Mouse (Mus musculus) MN1 (cell line): ENCODE data around the gene Rsu1.

Experiments used
- DNase-seq: peaks from one replicate; pipeline ENCODE4 v3.0.0-alpha.2; 2016; ENCODE audit warnings: low spot score

The Rsu1 gene

DNA sequence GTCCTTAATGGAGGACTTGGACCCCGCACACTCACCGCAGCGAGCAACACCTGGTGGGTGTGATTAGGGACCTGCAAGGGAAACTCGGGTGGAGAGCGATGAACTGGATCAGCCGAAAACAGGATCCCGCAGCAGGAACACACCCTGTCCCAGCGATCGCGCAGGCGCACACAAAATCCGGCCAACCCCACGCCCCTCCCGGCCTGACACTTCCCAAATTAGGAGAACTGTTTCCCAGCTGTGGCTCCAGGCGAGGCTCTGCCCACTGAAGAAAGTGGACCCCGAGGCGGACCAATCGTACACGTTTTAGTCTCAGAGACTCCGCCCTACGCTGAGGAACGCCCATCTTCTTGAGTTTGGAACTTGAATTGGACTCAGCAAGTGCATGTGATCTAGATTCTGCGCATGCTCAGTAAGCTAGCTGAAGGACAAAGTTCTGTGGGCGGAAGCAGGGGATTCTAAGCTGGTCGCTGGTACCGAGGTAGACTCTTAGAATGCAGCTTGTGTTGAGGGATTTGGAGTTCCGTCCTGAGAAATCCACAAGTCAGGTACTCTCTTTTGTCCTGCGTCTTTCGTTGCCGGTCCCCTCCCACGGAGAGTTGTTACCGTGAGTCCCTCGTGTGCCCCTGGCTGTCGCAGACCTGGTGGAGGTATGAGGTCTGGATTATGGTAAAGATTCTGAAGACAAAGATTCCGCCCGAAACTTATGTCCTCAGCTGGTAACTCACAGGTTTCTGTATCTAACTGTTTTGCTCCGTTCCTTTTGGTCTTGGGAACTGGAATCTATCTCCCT lies at the start of gene Rsu1:
Gene Rsu1 (minus strand): TSS at position 251 of the 793 bp plus-strand sequence.
- peak; percentile 99 for DNase-seq

DNA sequence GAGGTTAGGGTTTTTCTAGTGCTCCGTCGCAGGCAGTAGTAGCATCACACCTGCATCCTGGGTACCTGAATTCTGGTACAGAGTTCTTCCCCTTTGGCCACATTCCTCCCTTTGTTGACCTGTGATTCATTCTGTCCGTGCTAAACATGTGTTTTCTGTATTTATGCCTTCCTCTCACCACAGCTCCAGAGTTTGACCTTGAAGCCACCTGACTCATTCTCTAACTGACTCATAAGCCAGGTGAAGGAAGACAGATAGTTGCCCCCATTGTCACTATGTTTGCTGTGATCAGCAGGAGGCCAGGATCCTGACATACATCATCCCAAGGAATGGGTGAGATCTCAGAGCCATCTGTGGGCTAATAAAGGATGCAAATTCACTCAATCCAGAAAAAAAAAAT lies 32.2 kb upstream of the Rsu1 start:
- DNase-seq: no peak

DNA sequence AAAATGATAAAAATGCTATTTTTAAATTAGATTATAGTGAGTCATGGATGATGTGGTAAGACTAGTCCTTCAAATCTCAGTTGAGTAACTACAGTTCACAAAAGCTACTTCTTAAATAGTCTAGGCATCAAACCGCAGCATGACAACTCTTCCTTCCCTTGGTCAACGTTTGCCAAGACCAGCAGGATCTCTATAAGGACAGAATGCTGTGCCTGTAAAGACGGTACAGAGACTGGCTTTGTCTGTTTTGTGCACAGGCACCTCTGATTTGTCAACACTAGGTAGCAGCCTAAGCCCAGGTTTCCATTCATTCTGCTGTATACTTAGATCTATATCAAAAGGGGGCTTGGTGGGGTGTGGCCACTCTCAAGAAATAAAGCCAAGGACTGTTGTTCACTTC lies 27.8 kb upstream of the Rsu1 start:
- peak; percentile 35 for DNase-seq

DNA sequence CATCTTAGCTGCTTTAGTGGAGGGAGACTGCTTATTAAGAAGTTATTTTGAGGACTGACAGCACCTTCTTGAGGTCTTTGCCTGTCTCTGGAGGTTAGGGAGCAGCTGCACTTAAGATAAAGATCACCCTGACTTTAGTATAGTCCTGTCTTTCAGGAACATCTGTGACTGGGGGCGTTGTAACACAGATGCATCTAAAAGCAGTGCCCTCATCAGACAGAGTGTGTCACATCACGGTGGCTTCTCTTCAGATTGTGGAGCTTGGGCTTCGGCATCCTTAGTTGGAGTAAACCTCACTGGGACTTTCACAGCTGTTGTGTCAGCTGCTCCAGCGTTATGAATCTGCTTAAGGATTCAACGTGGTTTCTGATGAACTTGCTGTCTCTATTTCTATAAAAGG lies 26.5 kb upstream of the Rsu1 start:
- DNase-seq: peak; percentile 9

DNA sequence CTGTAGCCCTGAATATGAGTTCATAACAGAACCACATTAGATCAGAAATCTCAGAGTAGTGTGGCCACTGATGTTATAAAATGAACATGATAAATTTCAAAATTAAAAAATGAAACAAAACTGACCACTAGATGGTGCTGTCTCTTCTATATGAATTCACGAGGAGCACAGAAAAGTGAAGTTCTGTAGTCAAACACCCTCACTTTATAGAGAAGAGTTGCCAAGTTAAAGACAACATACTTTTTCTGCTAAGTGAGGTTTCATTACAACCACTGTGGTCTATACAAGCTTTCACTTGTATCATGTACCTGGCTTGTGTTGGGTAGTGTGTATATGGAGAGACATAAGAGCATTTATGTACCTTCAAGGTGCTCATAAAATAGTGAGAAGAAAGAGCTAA lies 19.4 kb upstream of the Rsu1 start:
- peak; percentile 75 for DNase-seq

DNA sequence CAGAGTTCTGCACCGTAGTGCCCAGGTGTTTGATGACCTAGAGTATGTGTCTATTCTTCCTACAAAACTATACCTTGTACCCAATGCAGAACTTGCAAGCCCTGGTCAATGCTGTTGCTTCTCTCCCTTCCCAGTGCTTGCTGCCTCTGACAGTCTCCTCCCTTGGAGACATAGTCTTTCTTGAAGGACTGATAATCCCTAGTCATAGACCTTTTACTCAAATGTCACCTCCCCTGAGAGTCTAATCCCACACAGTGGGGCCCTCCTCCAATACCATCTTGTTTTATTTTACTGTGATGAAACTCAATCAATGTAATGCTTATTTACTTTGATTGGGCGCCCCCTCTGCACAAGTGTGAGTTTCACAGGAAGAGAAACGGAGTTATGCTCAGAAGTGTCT lies 18.9 kb upstream of the Rsu1 start:
- no peak for DNase-seq

DNA sequence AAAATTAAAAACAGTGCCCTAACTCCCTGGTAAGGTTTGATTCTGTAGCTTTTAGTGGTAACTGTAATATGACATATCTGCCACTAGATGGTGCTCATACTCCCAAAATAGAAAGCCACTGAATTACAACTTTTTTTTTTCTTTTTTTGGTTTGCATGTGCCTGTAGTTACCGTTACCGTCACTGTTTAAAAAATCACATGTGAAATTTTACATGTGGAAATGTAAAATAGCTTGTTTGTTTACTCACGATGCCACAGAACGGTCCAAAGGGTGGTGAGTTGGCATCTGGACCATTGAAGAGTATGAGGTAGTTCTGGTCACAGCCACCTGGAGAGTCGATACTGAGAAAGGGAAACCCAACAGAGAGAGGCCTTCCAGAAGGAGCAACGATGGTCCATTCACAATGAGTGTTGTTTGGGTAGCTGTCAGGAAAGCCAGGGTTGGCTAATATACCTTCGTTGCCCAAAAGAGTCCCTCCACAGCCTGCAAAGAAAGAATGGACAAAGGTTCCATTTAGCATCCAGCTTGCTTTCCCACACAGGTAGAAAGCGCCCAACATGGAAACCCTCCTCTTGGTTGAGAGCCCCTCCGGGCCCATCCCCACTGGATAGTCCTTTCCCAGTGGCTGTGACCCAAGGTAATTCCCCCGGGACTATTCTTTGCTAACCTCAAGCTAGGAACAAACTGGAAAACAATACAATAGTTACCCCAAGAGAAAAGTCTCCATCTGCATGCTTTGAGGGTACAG lies 7.1 kb upstream of the Rsu1 start:
- peak; percentile 42 for DNase-seq

DNA sequence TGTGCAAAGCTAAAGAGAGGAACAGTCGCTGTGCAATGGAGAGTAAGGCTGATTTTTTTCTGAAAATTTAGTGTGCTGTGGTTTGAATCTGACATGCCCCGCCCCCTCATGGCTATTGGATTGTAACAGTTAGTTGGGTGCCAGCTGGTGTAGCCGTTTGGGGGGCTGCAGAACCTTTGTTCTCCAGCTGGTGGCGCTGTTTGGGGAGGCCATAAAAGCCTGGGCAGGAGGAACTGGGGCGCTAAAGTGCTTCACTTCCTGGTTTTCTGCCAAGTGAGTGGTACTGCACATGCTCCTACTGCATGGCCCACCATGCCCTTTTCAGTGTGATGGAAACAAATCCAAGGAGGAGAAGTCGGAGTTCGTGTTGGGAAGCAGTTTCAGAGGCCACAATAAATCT lies 4.7 kb upstream of the Rsu1 start:
- no peak for DNase-seq

DNA sequence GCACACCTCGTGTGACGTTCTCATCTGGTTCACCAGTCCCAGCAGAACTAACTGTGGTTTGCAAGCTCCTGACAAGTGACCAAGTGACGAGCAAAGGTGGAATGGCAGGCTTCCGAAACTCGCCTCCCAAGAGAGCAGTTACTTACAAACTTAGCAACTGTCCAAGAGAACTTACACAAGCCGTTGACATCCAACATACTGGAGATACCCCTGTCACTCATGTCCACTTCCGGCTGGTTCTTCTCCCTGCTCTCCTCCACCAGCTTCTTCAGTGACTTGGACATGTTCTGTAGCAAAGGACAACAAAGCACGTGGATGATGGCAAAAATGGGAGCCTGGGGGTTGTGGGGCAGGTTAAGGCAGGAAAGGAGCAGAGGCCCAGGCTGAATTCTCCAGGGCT lies 479 bp downstream of the Rsu1 start:
- no peak for DNase-seq

DNA sequence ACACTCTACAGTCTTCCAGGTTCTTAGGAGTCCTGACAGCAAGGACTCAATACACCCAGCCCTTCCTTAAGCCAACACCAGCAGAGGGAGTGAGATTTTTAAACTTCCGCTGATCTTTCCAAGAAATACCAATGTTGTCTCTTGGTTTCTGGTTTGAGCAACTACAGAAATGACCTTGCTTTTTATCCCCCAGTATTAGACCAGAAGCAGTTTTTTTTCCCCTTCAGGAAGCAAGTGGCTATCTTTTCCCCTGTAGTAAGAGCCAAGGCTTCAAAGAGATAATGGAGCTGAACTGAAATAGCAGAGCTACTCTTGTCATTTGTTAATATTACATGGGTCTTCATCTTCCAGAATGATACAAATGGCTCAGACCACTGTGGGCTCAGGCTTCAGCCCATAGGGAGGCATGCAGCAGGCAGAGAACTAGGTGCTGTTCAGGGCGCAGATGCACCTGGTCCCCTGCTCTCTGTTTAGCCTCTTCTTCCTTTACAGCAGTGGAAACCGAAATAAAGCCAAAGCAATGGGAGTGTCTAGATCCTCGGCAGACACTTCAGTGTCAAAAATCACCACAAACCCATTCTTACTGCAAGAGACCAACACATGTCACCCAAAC lies 2.4 kb downstream of the Rsu1 start:
- no peak for DNase-seq

DNA sequence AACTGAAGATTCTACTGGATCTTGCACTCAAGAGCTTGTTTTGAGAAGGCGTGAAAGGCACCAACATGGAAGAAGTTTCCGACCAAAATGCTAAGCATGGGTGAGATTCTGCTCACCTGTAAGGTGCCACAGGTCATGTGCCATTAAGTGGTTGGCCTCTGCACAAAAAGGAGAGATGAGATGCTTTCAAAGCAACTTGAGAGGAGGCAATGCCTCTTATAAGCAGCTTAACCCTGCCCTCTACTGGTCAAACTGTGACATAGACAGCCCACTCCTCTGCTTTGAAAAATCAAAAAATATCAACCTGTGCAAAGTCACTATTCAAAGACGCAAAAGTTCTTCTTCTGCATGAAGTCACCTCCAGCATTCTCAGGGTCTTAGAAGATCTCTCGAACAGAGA lies 6.3 kb downstream of the Rsu1 start:
- DNase-seq: peak; percentile 54

DNA sequence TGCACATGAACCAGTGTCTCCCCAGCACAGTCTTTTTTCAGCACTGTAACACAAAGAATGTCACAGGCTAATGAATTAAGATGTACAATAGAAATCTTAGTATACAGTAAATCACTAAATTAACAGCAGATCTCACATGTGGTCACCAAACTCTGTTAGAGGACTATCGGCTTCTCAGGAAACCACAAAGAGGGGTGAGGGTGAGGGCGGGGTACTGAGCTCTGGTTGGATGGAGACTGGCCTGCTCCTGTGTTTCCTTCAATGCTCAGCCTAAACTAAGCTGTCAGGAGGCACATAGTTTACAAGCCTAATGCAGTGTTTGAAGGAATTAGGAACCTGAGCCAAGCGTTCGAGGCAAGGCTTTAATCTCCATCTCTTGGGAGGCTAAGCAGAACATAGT lies 8.1 kb downstream of the Rsu1 start:
- no peak for DNase-seq

DNA sequence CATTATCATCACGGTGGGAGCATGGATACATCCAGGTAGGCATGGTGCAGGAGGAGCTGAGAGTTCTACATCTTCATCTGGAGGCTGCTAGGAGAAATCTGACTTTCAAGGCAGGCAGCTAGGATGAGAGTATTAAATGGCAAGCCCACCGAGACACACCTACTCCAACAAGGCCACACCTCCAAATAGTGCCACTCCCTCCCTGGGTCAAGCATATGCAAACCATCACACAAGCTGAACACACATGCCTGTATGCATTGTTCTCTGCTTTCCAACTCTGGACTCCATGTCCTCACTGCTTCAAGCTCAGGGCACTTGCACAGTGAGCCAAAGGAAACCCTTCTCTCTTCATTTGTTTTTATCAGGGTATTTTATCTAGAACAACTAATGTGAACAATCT lies 12.6 kb downstream of the Rsu1 start:
- no peak for DNase-seq

DNA sequence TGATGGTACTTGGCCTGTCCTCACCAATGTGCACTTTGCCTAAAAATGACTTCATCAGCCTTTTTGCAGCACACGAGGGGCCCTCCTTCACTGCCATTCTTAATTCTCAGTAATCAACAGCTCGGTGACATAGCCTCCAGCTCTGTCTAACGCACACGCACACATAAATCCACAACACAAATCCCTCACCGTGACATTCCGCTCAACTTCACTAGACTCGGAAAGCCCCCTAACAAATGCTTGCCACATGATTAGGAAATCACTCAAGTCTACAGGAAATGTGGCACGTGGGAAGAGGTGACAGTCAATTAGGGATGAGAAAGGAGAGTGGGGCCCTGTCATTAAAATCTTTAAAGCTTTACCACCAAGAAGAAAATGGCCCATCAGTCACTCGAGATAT lies 30.5 kb downstream of the Rsu1 start:
- DNase-seq: no peak

DNA sequence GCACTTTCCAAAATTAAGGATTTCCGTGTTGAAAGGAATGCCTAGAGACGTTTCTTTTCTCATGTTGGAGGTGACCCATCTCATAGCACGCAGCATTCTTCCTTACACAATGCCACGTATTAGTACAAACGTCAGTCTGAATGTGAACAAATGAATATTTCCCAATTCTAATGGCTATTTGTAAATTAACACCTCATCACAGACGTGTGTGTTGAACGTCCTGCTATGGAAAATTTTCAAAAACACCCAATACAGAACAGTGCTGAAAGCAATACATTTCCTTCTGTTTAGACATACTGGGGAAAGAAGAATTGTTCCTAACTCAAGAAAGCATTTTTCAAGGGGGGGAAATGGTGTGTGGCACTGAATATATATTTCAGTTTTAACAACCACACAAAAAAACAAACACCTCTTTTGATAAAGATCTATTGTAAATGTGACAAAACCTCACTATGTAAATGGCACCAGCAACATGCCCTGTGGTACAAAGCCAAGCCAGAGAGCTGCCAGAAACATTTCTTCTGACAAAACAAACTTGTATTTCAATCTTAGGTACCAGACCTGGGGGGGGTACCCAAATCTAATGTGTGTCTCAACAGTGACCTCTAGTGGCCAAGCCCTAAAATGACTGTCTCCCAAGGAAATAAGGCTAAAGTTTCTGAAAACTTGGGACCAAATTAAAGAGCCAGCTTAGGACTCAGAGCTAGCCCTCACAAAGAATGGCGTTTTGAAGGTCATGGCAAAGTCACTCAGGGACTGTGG lies 33.9 kb downstream of the Rsu1 start:
- DNase-seq: peak; percentile 68

DNA sequence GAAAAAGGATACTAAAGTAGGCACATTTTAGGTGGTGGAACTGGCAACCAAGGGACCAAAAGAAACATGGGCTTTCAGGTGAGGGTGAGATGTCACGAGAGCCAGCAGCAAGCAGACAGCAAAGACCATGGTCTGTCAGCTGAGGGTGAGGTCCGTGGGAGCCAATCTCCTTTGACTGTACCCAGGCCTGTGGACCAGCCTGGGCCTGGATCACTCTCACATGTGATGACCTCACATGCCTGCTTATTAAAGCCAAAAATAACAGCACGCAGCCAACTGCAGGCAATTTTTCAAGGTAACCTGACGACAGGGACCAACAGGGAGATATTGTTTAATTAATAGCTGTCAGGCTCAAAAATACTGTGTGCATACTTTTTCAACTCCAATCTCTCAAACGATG lies 35.5 kb downstream of the Rsu1 start:
- DNase-seq: peak; percentile 36

DNA sequence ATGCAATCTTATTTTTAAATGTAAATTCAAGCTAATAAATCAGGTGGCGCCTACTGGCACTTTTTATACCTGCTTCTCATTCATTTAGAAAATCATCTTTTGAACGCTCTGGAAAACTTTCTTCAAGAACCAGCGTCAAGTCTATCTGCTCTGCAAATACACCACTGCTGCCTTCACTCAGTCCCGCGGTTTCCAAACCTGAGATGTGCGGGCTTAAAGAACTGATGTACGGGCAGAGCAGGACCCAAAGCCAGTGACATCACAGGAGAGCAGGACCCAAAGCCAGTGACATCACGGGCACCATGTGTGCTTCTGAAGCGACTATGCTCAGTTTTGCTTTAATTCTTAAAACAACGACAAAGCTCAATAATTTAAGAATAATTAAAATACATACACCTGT lies 36.4 kb downstream of the Rsu1 start:
- DNase-seq: no peak

DNA sequence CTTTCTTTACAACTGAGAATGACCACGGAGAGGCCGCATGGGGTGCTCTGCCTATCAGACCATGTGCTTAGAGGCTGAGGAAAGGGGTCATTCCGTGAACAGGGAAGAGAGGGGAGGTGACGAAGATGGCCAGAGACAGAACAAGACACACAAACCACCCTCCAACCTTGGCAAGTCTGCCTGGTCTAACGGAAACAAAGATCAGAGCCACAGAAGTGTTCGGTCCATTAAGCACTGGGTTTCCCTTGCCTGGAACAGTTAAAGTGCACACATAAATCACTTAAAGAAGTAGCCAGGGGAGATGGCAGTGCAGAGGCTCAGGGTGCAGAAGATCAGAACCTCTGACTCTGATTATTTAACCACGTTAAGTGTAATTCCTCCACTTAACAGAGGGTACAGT lies 37.3 kb downstream of the Rsu1 start:
- DNase-seq: no peak

DNA sequence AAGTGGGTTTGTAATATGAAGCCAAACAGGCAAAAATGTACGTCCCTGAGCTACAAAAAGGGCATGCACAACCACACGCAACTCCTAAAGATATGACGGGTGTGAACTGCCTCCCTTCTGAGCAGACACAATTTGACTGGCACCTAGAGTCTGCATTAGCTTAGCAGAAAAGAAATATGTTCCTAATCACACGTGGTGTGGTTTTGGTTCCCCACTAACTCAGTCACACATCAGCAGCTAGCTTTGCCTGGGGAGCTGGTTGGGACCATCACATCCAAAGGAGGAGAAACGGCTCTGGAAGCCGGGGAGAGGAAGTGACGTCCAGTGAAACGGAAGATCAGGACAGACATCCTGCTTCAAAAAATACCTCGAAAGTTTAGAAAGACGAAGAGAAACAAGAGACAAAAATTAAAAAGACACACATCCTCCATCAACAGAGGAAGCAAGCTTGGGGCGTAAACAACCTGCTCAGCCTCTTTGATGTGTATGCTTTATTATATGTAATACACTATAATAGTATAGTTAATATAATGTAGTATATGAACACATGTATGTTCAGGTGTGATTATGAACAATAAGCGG lies 37.9 kb downstream of the Rsu1 start:
- DNase-seq: no peak

DNA sequence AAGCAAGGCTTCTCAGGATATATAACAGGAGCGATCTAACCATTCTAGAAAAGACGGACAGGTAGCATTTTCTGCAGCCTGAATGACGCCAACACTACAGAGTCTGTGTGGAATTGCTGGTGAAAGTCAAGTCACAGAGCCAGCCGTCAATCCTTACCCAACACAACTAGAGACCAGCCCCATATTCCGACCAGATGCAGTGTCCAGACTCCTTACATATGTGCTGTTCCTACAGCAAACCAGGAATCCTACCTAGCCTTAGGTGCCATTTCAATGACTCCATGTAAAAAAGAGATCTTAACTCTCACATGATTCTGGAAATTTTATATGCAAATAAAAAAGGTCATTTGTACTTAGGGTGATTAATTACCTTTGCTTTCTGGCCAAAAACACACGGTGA lies 38.9 kb downstream of the Rsu1 start:
- DNase-seq: no peak

DNA sequence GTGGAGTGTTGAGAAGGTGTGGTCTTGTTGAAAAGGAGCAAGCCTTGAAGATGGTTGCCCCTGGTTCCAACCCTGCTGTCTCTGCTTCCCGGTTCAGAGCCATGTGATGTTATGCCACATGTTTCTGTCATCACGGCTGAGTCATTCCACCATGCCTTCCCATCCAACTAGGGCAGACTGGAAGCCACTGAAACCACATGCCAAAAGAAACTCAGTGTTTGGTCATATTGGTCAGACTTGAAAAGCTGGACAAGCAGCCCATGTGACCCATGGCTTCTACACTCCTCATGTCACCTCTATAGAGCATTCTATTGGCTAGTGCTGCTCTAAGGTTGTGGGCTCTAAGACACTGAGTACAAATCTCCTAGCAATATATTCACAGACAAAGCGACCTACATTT lies 41.5 kb downstream of the Rsu1 start:
- DNase-seq: no peak

DNA sequence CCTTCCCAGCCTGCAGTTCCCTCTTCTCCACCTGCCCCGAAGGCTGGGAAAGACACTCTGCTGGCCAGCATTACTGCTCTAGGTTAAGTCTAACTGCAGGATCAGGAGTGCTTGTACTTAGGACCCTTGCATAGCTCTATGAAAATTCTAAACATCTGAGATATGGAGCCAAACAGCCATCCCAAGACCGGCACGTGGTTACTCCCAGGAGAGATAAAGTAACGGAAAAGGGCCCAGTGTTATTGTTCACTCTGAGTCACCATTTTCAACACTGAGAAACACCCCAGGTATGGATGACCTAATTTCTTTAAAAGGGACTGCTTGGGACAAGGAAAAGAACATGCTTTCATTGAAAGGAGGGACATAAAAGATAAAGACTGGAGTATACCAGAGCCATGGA lies 45.2 kb downstream of the Rsu1 start:
- DNase-seq: no peak
